Mouse (Mus musculus) olfactory bulb, adult 2 months (tissue): ENCODE measurements around the gene Rev1.

Experiments used
- CTCF ChIP-seq: fragments of 200-500 bp; IDR thresholded peaks from 2 replicates; pipeline ENCODE4 v1.5.1; 2012; ENCODE audit warnings: low read depth, mild to moderate bottlenecking, low read length, moderate library complexity; ENCODE audit not compliant: insufficient read depth
- POLR2A ChIP-seq: fragments of 200-500 bp; IDR thresholded peaks from 2 replicates; pipeline ENCODE4 v1.6.1; 2012; ENCODE audit warnings: mild to moderate bottlenecking, low read depth, low read length, moderate library complexity; ENCODE audit not compliant: insufficient read depth

DNA sequence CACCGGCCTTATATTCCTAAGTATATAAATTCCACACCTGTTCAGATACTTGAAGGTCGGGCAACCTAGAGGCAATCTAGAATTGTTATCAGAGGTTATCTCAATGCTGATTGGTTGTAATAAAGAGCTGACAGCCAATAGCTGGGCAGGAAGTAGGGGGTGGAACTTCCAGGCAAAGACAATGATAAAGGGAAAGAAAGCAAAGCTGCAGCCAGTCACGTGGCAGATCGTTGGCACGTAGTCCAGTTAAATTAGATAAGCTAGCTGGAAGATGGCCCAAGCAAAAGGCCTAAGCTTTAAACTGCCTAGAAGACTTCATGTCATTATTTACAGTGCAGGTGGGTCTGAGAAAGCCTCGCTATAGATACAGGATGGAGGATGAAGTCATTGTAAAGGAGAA, 3.3 kb upstream of the Rev1 start:
- TF ChIP-seq POLR2A (no peak), CTCF (no peak)
